Mouse (Mus musculus) hindbrain, embryonic 13.5 days (tissue): ENCODE results near the gene Tjp1. TPM values are rescaled to one million over a fixed set of nuclear protein-coding genes. Genes with fewer than 3 reads are reported as not detected.

ENCODE experiments used
- ATAC-seq: fragments of 200-750 bp; cut with Nextera tagmentation; 2 replicates; pipeline ENCODE4 v1.8.0; 2017; ENCODE audit warnings: moderate TSS enrichment; ENCODE audit not compliant: low FRiP score
- H3K27ac ChIP-seq: fragments of 300-500 bp; sonication (generic); 2 replicates; pipeline ENCODE4 v1.5.1; 2015; ENCODE audit warnings: inconsistent platforms, mild to moderate bottlenecking, moderate library complexity
- H3K27me3 ChIP-seq: fragments of 300-500 bp; sonication (generic); 2 replicates; pipeline ENCODE4 v1.6.1; 2015; ENCODE audit warnings: mild to moderate bottlenecking, inconsistent platforms
- H3K36me3 ChIP-seq: fragments of 300-500 bp; sonication (generic); 2 replicates; pipeline ENCODE4 v1.6.1; 2015; ENCODE audit warnings: mild to moderate bottlenecking, inconsistent platforms
- H3K4me1 ChIP-seq: fragments of 300-500 bp; sonication (generic); replicated peaks from 2 replicates; pipeline ENCODE4 v1.6.1; 2015; ENCODE audit warnings: inconsistent platforms
- H3K4me2 ChIP-seq: fragments of 300-500 bp; sonication (generic); 2 replicates; pipeline ENCODE4 v1.6.1; 2015; ENCODE audit warnings: inconsistent platforms, mild to moderate bottlenecking, moderate library complexity
- H3K4me3 ChIP-seq: fragments of 300-500 bp; sonication (generic); 2 replicates; pipeline ENCODE4 v1.5.1; 2015; ENCODE audit warnings: mild to moderate bottlenecking, inconsistent platforms
- H3K9ac ChIP-seq: fragments of 300-500 bp; sonication (generic); 2 replicates; pipeline ENCODE4 v1.6.1; 2015; ENCODE audit warnings: mild to moderate bottlenecking, inconsistent platforms
- H3K9me3 ChIP-seq: fragments of 300-500 bp; sonication (generic); 2 replicates; pipeline ENCODE4 v1.6.1; 2016; ENCODE audit warnings: inconsistent platforms
- WGBS: fragments of 180-500 bp; shearing (Covaris S2); methylation state at CpG from one replicate; pipeline ENCODE4 v1.1.7; 2015; 5-methylcytosine and 5-hydroxymethylcytosine counted together
- polyA plus RNA-seq: library from polyadenylated mRNA; unstranded; fragments of >200 nt; fragmentation: Nextera tagmentation; extraction: Ambion mirVana; gene quantifications from 2 replicates; pipeline ENCODE4 v1.2.1, GENCODE M21; 2015

Tjp1 gene
- 26.1 and 29.4 TPM in 2 replicates for polyA plus RNA-seq

DNA sequence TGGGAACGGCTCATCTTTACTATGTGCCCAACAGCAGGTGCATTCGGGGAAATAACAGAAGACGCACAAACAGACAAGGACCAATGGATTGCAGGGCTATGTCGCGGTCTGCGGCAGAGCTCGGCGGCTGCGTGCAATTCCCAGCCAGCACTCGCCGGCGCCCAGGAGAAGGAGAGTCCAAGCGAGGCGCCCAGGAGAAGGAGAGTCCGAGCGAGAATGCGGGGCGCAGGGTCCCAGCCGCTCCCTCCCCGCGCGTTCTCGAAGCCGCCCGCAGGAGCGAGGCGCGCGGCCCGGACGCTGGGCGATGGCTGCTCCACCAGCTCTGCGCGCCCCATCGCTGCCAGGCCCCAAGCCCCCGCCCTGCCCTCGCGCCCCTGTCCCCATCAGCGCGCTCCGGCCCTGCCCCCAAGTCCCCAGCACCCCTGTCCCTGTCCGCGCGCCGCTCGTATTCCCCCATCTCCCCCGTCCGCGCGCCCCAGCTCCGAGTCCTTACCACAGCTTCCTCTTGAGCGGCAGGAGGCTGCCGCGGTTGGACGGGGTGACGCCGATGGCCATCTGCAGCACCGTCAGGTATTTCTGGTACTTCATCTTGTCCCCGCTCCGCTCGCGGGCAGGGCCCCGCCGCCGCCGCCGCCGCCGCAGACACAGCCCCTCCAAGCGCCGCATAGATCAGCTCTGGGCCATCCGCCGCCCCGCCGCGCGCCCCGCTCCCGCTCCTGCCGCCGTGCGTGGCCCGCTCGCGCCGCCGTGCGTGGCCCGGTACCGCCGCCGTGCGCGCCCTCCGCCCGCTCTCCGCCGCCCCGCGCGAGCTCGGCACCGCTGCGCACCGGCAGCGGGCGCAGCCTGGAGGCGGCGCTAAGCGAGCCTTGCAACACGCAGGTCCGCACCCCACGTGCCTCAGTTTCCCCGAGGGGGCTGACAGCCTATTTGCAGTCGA is at the start of gene Tjp1:
TSS of gene Tjp1 (minus strand) at position 711 of the 937 bp plus-strand sequence.
- Histone ChIP-seq H3K9ac (peak within 1 kb of the TSS; percentile 87), H3K4me3 (peak within 1 kb of the TSS; percentile 74), H3K4me2 (peak within 1 kb of the TSS; percentile 72), H3K27me3 (peaks cover 72% of the 10 kb centered on the region), H3K36me3 (no peaks in the 10 kb centered on the region), H3K27ac (peak within 1 kb of the TSS; percentile 91), H3K4me1 (peaks cover 13% of the 10 kb centered on the region), H3K9me3 (no peaks in the 10 kb centered on the region)
- under 1% methylated on average over 93 of the region's 115 CpGs for WGBS
- ATAC-seq = peak; percentile 87

DNA sequence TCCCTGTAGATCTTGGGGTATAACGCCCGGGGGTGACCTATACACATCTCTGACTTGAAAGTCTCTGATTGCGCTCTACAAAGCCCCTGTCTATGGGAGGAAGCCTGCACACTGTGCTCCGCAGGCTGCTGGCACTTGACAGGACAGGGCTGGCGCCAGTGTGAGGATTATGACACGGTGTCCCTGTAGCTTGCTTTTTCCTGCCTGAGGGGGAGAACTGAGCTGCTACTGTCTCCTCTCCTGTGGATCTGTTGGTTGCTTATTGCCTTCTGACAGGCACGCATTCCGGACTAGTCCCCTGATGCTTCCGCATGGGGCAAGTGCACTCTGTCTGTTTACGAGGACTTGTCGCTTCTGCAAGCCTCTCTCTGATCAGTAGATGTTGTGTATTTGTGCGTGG is 49.5 kb upstream of the Tjp1 start:
- H3K36me3 ChIP-seq = no peaks in the 10 kb centered on the region
- H3K9me3 ChIP-seq = no peaks in the 10 kb centered on the region
- 52% methylated on average over 12 of the region's 12 CpGs for WGBS
- no peak overlapping the region for H3K4me3 ChIP-seq
- peaks cover 14% of the 10 kb centered on the region for H3K4me1 ChIP-seq
- no peak overlapping the region for H3K9ac ChIP-seq
- H3K27me3 ChIP-seq = no peaks in the 10 kb centered on the region
- peak; percentile 69; the same call in 1 of the 2 replicates for ATAC-seq
- H3K27ac ChIP-seq = no peak overlapping the region
- H3K4me2 ChIP-seq = no peak overlapping the region

DNA sequence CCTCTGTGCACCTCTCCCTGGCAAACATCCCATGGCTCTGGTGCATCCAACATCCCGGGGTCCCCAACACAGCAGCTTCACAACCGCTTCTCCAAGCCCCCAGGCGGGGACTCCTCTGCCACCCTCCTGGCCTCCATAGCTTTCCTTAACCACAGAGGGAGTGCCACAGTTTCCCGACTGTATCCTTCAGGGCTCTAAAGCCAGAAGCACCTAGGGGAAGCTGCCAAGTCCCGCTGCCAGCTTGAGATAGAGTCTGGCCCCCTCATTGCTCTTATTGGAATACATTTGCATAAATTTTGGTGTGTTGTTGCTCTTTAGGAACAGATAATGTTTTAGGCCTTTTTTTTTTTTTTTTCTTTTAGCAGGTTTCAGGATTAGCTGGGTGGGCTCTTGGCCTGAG is 45.1 kb upstream of the Tjp1 start:
- no peak overlapping the region for H3K4me2 ChIP-seq
- no peak overlapping the region for H3K9ac ChIP-seq
- H3K27ac ChIP-seq = no peak overlapping the region
- H3K4me1 ChIP-seq = peaks cover 8% of the 10 kb centered on the region
- 48% methylated on average over 5 of the region's 5 CpGs for WGBS
- H3K27me3 ChIP-seq = 0 out of 2 replicates have a peak, but pooled peaks cover 2% of the 10 kb centered on the region
- peak; percentile 43; the same call in 1 of the 2 replicates for ATAC-seq
- H3K4me3 ChIP-seq = no peak overlapping the region
- no peaks in the 10 kb centered on the region for H3K9me3 ChIP-seq
- H3K36me3 ChIP-seq = no peaks in the 10 kb centered on the region

DNA sequence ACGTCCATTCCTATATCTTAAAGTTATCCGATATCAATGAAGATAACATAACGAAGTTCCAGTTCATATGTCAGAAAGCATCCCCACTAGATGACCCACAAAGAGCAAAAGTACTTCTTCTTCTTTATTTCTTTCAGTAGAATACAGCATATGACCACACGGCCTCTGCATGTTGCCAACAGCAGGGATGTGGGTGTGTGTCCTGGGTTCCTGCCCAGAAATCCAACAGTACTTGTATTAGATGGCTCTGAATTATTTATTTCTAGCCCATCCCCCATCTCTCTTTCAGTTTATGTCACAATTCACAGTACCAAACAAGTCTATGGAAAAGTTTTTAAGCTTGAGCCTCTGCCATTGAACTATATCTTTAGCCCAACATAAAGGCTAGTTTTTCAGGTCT is 43.1 kb upstream of the Tjp1 start:
- WGBS = 85% methylated on average over 4 of the region's 4 CpGs
- H3K27ac ChIP-seq = no peak overlapping the region
- no peak overlapping the region for H3K9ac ChIP-seq
- no peak overlapping the region for H3K4me3 ChIP-seq
- H3K4me1 ChIP-seq = peaks cover 5% of the 10 kb centered on the region
- H3K27me3 ChIP-seq = 0 out of 2 replicates have a peak, but pooled peaks cover 2% of the 10 kb centered on the region
- H3K9me3 ChIP-seq = no peaks in the 10 kb centered on the region
- no peak overlapping the region for H3K4me2 ChIP-seq
- H3K36me3 ChIP-seq = no peaks in the 10 kb centered on the region
- no peak for ATAC-seq

DNA sequence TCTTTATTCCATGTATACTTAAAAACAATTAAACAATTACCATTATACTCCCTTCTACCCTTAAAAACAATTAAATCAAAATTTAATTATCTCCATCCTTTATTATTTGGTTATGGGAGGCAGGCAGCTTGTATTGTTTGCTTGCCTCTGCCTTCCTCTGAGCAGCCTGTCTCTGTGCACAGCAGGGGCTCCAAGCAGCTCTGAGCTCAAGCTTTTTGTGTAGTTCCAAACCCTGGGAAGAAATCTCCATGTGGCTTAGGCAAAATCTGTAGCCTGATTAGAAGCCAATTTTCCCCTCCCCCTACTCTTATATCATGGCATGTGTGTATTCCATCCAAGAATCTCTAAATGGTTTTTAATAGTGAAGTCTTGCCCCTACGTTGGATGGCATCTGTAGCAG is 28.4 kb upstream of the Tjp1 start:
- ATAC-seq = no peak
- H3K36me3 ChIP-seq = no peaks in the 10 kb centered on the region
- no peak overlapping the region for H3K4me2 ChIP-seq
- H3K4me1 ChIP-seq = no peaks in the 10 kb centered on the region
- no peaks in the 10 kb centered on the region for H3K9me3 ChIP-seq
- H3K9ac ChIP-seq = no peak overlapping the region
- H3K27me3 ChIP-seq = no peaks in the 10 kb centered on the region
- no peak overlapping the region for H3K27ac ChIP-seq
- 43% methylated on average over 1 of the region's 1 CpGs for WGBS
- H3K4me3 ChIP-seq = no peak overlapping the region

DNA sequence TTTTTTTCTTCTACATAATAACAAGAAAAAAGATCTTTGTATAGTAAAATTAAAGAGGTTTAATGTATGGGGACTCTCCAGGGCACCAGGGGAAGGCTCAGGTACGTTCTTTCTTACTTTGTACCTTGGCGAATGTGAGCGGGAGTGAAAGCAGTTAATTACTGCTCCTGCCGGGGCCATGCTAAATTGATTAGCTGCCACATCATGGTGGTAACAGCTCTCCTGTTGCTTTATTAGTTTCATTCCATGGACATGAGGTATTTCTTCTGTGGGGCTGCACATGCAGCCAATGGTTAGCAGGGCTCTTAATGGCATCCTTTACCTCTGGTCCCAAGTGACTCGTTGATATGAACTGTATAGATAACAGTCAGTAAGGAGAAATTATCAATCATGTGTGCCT is 18.2 kb upstream of the Tjp1 start:
- Histone ChIP-seq H3K9ac (no peak overlapping the region), H3K27ac (no peak overlapping the region), H3K27me3 (0 out of 2 replicates have a peak, but pooled peaks cover 7% of the 10 kb centered on the region), H3K36me3 (no peaks in the 10 kb centered on the region), H3K9me3 (no peaks in the 10 kb centered on the region), H3K4me3 (no peak overlapping the region), H3K4me1 (no peaks in the 10 kb centered on the region), H3K4me2 (no peak overlapping the region)
- 38% methylated on average over 5 of the region's 5 CpGs for WGBS
- ATAC-seq = no peak

DNA sequence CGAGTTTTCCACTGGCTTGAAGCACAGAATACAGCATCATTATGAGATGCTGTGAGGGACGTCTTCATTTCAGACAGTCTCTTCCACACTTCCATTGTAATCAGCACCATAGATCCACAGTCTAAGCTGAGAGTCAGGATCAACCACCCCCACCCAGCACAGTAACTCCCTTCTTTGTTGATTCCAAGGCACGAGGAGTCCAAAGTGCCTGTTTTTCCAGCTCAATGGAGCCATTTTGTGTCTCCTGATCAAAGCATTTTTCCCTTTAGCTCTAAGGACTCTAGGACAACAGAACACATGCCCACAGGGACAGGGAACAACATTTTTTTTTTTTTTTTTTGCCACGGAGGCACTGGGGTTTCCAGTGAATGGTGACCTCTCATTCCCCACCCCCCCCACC is 5.1 kb upstream of the Tjp1 start:
- Histone ChIP-seq H3K9me3 (peaks cover 12% of the 10 kb centered on the region; the same call in 1 of the 2 replicates), H3K27ac (no peak overlapping the region), H3K4me1 (peaks cover 5% of the 10 kb centered on the region; the same call in 1 of the 2 replicates), H3K36me3 (no peaks in the 10 kb centered on the region), H3K4me2 (no peak overlapping the region), H3K27me3 (peaks cover 65% of the 10 kb centered on the region), H3K9ac (no peak overlapping the region), H3K4me3 (no peak overlapping the region)
- WGBS = 8% methylated on average over 4 of the region's 4 CpGs
- no peak for ATAC-seq

DNA sequence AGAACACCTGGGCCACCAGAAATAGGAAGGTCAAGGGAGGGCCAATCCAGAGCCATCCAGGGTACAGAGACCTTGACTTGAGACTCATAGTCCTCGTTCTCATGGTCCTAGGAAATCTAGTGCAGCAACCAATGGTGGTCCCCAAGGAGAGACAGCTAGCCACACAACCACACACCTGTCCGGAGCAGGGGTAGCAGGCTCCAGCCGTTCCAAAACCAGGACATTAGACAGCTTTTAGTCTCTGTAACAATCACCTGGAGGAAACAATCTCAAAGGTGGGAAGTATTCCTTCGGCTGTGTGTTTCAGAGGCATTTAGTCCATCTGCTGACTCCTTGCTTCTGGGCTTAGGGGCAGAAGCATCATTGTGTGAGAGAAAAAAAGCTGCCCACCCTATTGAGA is 4.5 kb downstream of the Tjp1 start:
- 83% methylated on average over 4 of the region's 4 CpGs for WGBS
- no peak overlapping the region for H3K4me2 ChIP-seq
- H3K36me3 ChIP-seq = no peaks in the 10 kb centered on the region
- H3K4me3 ChIP-seq = no peak overlapping the region
- H3K9ac ChIP-seq = no peak overlapping the region
- no peak overlapping the region for H3K27ac ChIP-seq
- no peaks in the 10 kb centered on the region for H3K9me3 ChIP-seq
- no peak for ATAC-seq
- peaks cover 43% of the 10 kb centered on the region for H3K27me3 ChIP-seq
- H3K4me1 ChIP-seq = peaks cover 13% of the 10 kb centered on the region

DNA sequence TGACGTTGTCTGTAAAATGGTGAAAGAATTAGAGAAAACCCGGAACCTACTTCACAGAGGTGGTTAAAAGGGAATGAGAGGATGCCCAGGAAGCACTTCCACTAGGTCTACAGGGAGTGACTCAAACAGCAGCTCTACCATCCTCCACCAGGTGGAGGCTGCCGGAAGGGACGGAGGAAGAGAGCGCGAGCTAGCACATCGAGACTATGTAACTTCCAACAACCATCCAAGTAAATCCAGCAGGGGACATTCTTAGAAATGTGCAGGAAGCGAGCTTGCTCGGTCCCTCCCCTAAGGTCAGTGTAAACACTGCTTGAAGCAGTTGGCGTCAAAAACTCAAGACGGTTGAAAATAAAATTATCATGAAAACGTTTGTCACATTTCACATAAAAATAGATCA is 5.1 kb downstream of the Tjp1 start:
- no peak overlapping the region for H3K4me2 ChIP-seq
- no peak for ATAC-seq
- peaks cover 43% of the 10 kb centered on the region for H3K27me3 ChIP-seq
- peaks cover 10% of the 10 kb centered on the region for H3K4me1 ChIP-seq
- H3K4me3 ChIP-seq = no peak overlapping the region
- H3K9ac ChIP-seq = no peak overlapping the region
- WGBS = 66% methylated on average over 12 of the region's 12 CpGs
- H3K9me3 ChIP-seq = no peaks in the 10 kb centered on the region
- no peaks in the 10 kb centered on the region for H3K36me3 ChIP-seq
- H3K27ac ChIP-seq = no peak overlapping the region

DNA sequence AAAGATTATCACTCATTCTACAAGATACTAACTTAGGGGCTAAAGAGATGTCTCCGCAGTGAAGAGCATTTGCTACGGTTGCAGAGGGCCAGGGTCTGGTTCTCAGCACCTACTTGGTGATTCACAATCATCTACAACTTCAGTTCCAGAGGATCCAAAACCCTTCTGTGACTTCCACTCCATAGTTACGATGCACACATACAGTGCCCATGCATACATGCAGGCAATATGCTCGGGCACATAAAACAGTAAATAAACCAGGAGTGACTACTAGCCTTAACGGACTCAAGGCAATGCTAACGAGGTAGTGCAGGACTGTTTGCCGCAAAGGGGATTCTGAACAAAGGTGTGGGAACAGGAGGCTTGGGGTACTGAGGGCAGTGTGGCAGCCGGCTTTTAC is 7.0 kb downstream of the Tjp1 start:
- Histone ChIP-seq H3K4me1 (peaks cover 3% of the 10 kb centered on the region; the same call in 1 of the 2 replicates), H3K27me3 (peaks cover 34% of the 10 kb centered on the region), H3K27ac (no peak overlapping the region), H3K9ac (no peak overlapping the region), H3K9me3 (no peaks in the 10 kb centered on the region), H3K4me3 (no peak overlapping the region), H3K4me2 (no peak overlapping the region), H3K36me3 (no peaks in the 10 kb centered on the region)
- 92% methylated on average over 8 of the region's 8 CpGs for WGBS
- no peak for ATAC-seq

DNA sequence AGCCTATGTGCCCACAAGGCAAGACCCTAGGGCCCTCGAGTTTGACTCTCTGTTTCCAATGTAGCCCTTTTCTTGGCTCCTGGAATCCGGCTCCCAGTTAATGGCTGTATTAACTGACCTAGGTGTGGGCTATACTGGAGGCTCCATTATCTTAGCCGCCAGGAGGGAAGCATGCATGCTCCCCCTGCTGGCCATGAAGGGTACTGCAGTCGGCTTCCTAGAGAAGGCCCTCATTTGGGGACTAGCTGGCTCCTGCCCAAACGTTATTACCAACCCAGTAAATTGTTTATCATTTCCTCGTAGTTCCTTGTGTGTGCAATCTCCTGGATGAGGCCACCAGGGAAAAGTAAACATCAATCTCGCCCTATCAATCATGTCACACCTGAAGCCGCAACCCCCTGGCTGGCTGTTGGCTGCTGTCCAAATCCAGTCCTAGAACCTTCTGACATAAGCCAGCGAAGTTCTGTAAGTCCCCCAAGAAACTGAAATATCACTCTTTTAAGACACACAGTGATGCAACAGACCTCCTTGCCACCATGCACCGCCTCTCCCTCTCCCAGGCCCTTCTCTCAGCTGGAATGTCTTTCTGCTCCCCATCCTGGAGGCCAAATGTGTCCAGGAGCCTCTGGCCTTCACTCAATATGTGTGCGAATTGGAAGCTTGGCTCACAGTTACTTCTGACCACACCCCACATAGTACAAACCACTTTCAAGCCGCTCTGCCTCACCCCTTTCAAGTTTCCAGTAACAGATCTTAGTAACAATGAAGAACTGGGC is 7.6 kb downstream of the Tjp1 start:
- H3K27me3 ChIP-seq = peaks cover 27% of the 10 kb centered on the region
- H3K9me3 ChIP-seq = no peaks in the 10 kb centered on the region
- H3K4me1 ChIP-seq = peaks cover 3% of the 10 kb centered on the region; the same call in 1 of the 2 replicates
- 43% methylated on average over 12 of the region's 12 CpGs for WGBS
- no peak overlapping the region for H3K4me3 ChIP-seq
- ATAC-seq = 0 out of 2 replicates have a peak, but pooled peaks have one; percentile 10
- no peak overlapping the region for H3K9ac ChIP-seq
- no peak overlapping the region for H3K27ac ChIP-seq
- H3K36me3 ChIP-seq = no peaks in the 10 kb centered on the region
- no peak overlapping the region for H3K4me2 ChIP-seq

DNA sequence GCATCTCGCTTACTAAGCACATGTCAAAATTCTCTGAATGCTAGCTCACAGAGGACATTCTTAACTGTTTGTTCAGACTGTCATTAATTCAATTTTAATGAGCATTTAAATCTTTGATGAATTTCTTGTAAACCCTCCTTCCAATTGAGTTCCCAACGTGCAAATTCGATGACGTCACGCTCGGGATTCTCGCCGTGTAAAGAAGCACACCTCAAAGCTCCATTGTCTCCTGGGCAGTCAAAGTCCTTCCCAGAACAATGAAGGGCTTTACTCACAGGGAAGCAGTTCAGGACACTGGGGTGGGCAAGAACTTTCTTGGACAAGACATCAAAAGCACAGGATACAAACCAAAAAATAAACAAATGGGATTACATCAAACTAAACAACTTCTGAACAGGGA is 10.7 kb downstream of the Tjp1 start:
- Histone ChIP-seq H3K27me3 (peaks cover 2% of the 10 kb centered on the region; the same call in 1 of the 2 replicates), H3K4me3 (no peak overlapping the region), H3K27ac (no peak overlapping the region), H3K36me3 (no peaks in the 10 kb centered on the region), H3K4me1 (peaks cover 19% of the 10 kb centered on the region), H3K4me2 (no peak overlapping the region), H3K9ac (no peak overlapping the region), H3K9me3 (no peaks in the 10 kb centered on the region)
- WGBS = 38% methylated on average over 8 of the region's 8 CpGs
- no peak for ATAC-seq
